Mouse (Mus musculus) urinary bladder, postnatal 14 days (tissue): ENCODE results near the gene Kng1.

ENCODE experiments used
- DNase-seq: peaks from one replicate; pipeline ENCODE4 v3.0.0; 2021; ENCODE audit warnings: low spot score

Kng1 gene

GRCm38 (mm10) chr16:23114339-23115171 lies 56.9 kb downstream of the Kng1 start:
- DNase-seq: no peak

- DNase-seq: no peak
Measured at GRCm38 (mm10) chr16:23115486-23115885, 57.8 kb downstream of the Kng1 start.

- no peak for DNase-seq
Measured at GRCm38 (mm10) chr16:23117173-23117572, 59.5 kb downstream of the Kng1 start.

GRCm38 (mm10) chr16:23122446-23122845 lies 64.8 kb downstream of the Kng1 start:
- DNase-seq: no peak

- no peak for DNase-seq
Measured at GRCm38 (mm10) chr16:23123104-23123503, 65.4 kb downstream of the Kng1 start.

GRCm38 (mm10) chr16:23124398-23124797 lies 66.7 kb downstream of the Kng1 start:
- no peak for DNase-seq

GRCm38 (mm10) chr16:23127311-23127672 lies 69.6 kb downstream of the Kng1 start:
- DNase-seq: no peak

- peak; percentile 90 for DNase-seq
Measured at GRCm38 (mm10) chr16:23127673-23128375, 70.2 kb downstream of the Kng1 start, which contains the start of gene Rfc4. Gene Rfc4, minus strand, starts transcription at chr16:23127737.

GRCm38 (mm10) chr16:23130303-23130702 lies 72.6 kb downstream of the Kng1 start:
- DNase-seq: no peak
